Mouse (Mus musculus): ENCODE data around the gene Arpc5.
"Not testable (repeated sequence)": the region's sequence is repeated elsewhere in the genome, so short reads cannot be mapped to it uniquely, and the experiment has no call there.

Gene Arpc5

DNA sequence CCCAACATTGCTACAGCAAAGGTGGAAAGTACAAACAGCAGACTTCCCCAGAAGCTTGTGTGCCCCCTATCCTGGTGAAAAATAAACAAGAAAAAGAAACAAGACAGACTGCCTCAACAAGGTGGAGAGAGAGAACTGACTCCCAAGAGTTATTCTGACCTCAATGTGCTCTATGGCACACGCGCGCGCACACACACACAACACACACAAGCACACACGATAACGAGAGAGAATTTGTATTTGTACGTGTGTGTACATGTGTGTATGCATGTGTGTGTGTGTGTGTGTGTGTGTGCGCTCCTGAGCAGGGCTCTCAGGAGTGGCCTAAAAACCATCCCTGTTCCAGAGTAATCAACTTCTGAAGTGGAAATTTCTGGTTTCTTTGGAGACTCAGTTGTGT, 18.3 kb downstream of the Arpc5 start:
- DNase-seq (ENCODE audit: low spot score) = no peak

- DNase-seq (ENCODE audit: low spot score) = not testable (repeated sequence)
These were observed 19.1 kb downstream of the Arpc5 start for GRCm38 (mm10) chr1:152785446-152785845.

GRCm38 (mm10) chr1:152786953-152787352, 20.6 kb downstream of the Arpc5 start:
- no peak for DNase-seq (ENCODE audit: low spot score)

DNA sequence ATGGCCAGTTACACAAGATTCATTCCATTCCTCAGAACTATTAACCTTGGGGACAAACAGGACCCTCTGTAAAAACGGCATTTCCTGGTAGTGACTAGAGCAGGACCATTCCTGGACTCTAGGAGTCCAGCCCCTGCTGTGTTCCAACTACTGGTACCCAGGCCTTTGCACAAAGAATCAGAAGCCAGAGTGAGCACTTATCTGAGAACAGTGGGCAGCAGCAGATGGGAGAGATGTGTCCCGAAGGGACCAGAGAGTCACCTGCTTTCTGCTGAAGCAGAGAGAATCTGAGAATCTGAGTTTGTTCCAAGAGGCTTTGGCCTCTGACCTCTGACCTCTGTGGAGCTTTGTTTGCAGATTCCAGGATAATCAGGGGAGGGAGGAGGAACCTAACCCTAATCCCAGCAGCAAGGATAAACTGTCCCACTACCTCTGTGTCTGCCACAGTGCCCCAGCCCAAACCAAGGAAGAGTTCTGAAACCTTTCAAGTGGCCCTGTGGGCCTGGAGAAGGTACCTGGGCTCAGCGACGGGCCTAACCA, 21.8 kb downstream of the Arpc5 start:
- DNase-seq (ENCODE audit: low spot score) = no peak

GRCm38 (mm10) chr1:152790254-152790653, 23.9 kb downstream of the Arpc5 start:
- DNase-seq (ENCODE audit: low spot score) = peak; percentile 19

GRCm38 (mm10) chr1:152790821-152791220, 24.5 kb downstream of the Arpc5 start:
- DNase-seq (ENCODE audit: low spot score) = no peak

DNA sequence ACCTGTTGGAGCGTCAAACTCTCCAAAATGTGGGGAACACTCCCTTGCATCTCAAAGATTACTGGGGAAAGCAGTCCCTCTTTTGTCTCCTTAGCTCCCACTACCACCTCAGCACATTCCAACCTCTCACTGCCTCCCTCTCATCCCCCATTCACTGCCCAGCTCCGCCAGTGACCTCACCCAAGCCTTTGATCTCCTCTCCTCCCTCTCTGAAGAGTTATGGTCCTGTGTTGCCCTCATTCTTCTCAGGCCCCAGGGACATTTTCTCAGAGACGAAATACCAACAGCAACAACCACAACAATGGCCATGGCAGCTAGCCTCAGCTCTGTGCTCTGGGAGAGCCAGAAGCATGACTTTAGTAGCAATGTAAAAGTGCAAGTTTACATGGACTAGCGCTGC, 24.9 kb downstream of the Arpc5 start:
- DNase-seq (ENCODE audit: low spot score) = no peak

GRCm38 (mm10) chr1:152792736-152793494, 26.6 kb downstream of the Arpc5 start:
- no peak for DNase-seq (ENCODE audit: low spot score)

DNA sequence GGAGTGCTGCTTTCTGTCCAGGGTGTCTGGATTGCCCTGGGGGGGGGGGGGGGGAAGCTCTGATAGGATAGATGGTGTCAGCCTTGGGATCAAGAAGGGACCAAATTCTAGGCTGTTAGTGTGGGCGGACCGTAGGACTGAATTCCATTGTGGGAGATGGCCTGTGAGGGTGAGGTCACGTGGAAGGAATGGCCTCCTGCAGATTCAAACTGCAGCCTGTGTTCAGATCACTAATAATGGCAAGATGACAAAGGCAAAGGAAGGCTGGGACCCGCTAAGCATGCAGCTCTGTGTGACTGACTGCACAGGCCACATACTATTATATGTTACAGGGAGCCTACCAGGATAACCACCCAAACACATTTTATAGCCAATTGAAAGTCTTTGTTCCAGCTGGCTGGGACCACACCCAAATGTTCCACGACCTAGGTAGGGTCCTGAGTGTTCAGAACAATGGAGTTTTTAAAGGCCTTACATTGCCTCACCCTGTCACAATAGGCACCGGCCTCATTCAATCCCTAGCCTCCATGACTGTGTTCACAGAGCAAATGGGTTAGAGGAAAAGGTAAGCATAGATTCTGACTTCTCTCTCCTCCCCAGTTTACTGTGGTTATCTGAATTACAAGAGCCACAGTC, 27.3 kb downstream of the Arpc5 start:
- no peak for DNase-seq (ENCODE audit: low spot score)

DNA sequence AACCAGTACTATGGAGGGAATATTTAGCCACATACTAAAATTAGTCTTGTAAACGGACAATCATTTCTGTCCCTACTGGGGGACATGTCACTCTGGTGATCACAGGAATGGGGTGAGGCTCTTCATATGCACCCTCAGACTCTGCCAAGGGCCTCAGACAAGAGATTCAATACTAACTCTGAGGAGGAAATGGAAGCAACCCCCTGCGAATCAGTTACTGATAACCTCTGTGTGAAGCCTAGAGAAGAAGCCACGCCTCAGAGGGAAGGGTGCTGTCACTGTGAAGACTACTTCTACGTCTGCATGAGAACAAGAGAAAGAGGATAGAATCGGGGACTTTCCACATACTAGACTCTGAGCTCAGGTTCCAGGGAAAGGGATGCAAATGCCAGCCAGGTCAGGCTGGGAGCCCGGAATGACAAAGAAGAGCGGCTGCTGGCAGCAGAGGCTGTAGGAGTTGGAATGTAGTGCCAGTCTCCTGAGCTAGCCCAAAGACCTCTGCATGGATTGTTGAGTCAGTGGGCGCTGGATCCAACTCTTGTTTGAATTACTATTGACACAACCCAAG, 29.4 kb downstream of the Arpc5 start:
- no peak for DNase-seq (ENCODE audit: low spot score)

DNA sequence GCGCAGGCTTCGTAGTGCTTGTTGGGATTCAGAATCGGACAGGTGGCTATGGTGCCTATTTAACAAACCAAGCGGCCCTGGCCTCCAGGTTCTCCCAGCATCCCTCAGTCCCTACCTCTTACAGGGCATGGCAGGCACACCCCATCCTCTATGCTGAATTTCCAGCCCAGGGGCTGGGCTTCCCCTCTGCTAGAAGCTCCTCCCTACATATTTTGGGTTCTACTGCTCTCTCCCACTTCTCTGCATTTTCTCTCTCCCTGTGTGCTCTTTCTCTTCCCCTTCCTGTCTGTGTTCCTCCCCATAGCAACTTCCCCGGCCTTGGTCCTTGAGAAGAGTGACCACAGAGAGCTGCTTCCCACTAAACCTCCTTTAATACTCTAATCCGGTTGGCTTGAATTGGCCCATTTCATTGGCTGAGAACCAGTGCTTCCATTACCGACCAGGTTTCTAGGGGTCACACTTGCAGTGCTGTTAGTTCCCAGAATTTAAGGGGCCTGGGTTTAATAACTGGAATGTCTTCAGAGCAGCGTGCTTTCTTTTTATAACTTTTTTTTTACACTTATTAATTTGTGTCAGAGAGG, 30.4 kb downstream of the Arpc5 start:
- no peak for DNase-seq (ENCODE audit: low spot score)

DNA sequence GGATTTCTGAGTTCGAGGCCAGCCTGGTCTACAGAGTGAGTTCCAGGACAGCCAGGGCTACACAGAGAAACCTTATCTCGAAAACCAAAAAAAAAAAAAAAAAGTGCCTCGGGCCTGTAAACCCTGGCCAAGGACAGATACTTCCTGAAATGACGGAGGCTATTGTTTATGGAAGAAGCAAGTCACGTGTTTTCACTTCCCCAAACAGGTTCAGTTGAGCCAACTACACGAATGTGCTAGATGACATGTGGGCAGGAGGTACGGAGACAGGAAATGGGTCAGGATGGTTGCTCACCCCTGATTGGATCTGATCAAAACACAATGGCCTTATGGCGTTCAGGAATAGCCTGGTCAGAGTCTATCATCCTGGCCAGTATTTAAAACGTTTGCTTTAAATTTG, 31.8 kb downstream of the Arpc5 start:
- DNase-seq (ENCODE audit: low spot score) = no peak

DNA sequence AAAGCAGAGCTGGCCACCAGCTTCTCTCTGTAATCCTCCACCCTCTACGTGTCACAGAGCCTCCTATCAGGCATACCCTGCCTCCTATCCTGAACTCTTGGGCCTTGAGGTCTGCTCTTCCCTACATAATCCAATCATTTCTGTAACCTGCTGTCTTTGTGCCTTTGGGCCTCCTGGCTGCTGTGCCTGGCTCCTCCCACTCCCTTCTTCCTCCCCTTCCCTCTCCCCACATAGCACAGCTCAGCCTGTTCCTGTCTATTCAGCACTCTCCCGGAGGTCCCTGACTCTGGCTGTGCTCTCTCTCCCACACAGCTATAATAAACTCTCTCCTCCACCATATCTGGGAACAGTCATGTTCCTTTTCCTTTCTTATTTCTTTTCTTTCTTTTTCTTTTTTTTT, 33.6 kb downstream of the Arpc5 start, which contains the start of gene Ncf2:
TSS of gene Ncf2 (plus strand) at position 298 of the 400 bp plus-strand sequence.
- DNase-seq (ENCODE audit: low spot score) = no peak

DNA sequence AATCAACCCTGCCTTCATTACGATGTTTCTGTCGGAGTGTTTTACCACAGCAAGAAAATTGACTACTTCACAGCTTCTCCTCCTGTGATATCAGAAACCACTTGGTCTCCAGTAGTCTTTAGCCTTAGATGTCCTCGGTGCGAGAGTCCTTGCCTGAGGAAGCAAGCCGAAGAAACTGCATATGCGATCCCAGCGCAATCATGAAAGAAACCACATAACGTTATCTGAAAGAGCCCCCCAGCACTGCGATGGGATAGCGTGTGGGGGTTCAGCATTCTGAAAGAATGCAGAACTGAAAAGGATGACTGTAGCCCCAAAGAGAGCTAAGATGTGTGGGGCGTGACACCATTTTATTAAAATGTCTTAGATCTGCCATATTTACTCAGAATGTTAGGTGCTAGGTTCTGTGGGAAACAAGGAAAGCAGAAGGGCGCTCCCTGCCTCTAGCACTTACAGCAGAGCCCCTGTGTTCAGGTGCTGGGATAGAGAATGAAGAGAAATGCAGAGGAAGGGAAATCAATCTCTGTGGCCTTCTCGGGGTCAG, 34.4 kb downstream of the Arpc5 start:
- DNase-seq (ENCODE audit: low spot score) = no peak

- no peak for DNase-seq (ENCODE audit: low spot score)
These were observed 38.6 kb downstream of the Arpc5 start for GRCm38 (mm10) chr1:152804907-152805306.

DNA sequence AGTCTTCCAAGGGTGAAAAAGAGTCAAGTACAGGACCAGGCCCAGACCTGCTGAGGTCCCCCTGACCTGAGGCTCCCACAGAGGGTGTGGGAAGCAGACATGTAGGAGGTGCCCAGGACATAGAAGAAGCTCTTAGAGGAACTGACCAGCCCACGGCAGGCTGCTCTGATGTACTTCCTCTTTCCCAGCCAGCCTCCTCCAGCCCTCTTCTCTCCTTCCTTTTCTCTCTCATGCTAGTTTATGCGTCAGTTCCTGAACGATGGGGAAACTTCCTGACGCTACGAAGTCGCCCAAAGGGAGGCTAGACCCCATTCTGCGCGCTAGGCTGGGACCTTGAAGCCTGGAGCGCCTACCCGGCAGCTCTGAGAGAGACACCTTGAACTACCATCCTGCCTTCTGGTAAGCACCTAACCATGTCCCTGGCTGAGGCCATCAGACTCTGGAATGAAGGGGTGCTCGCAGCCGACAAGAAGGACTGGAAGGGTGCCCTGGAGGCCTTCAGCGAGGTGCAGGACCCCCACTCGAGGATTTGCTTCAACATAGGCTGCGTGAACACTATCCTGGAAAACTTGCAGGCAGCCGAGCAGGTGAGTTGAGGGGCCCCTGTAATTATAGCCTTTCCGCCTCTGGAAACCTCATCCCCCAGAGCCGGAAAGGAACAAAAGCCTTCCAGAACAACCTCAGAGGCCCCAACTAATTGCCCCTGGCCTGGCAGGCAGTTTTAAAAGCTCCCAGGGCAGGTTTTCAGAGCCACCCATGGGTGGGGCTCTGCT, 41.5 kb downstream of the Arpc5 start:
- DNase-seq (ENCODE audit: low spot score) = no peak

GRCm38 (mm10) chr1:152808392-152808680, 42.0 kb downstream of the Arpc5 start:
- DNase-seq (ENCODE audit: low spot score) = no peak

DNA sequence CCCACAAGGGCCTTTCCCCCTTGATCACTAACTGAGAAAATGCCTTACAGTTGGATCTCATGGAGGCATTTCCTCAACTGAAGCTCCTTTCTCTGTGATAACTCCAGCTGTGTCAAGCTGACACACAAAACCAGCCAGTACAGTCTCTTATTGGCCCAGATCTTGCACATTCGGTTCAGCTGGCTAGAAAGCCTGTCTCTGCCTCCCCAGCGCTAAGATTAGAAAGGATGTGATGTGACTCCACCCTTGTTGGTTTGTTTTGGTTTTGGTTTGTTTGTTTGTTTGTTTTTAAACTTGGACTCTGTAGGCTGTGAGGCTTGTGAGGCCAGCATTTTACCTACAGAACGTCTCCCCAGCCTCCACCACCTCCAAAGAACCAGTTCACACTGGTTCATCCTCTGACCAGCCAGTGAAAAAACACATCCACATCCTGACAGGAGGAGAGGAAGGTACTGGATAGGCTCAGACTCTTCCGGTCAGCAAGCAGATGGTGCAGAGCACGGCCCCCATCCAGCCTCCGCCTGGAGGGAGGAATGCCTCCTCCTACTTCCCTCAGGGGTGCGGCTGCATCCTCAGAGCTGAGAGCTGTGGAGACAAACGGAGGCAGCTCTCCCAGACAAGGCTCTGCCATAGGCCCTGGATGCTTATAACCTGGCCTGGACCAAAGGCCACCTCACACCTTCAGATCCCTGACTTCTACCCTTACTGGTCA, 43.4 kb downstream of the Arpc5 start:
- DNase-seq (ENCODE audit: low spot score) = no peak

DNA sequence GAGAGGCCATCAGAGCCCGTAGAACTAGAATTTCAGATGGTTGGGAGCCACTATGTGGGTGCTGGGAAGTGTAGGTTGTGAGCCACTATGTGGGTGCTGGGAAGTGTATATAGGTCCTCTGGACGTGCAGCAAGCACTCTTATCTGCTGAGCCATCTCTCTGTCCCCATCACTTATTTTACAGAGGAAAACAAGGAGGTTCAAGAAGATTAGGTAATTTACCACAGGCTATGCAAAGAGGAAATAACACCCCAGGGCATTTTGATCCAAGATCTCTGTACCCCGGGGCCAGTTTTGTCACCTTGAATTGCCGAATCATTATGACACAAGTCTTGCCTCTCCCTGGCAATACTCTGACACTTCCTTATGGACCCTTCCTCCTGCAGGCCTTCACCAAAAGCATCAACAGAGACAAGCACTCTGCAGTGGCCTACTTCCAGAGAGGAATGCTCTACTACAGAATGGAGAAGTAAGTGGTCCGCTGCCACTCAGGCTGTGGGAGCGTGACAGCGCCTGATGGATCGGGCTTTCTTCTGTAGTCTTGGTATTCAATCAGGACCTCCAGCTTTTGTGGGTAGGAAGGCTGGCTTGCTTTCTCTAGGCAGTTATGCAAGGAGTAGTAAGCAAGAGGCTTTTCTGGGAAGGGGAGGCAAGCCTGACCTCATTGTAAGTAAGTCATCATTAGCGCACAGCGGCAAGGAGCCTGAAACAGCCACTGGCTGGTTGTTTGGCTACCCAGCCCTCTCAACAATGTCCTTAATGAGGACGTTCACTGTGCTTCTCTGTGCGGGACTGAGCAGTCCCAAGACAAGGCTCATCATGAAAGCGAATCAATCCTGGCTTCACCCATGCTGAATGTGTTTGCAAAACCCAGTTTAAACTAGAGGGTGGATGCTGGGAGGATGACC, 44.4 kb downstream of the Arpc5 start:
- no peak for DNase-seq (ENCODE audit: low spot score)

- no peak for DNase-seq (ENCODE audit: low spot score)
These were observed 48.9 kb downstream of the Arpc5 start for GRCm38 (mm10) chr1:152815265-152815701.
